Mouse (Mus musculus) midbrain, postnatal 0 days (tissue): ENCODE data around the gene Slc25a44. TPM values are rescaled to one million over a fixed set of nuclear protein-coding genes. Genes with fewer than 3 reads are reported as not detected.

Source experiments
- ATAC-seq: fragments of 200-750 bp; cut with Nextera tagmentation; 2 replicates; pipeline ENCODE4 v1.8.0; 2017; ENCODE audit warnings: moderate number of reproducible peaks, mild to moderate bottlenecking, moderate TSS enrichment, moderate library complexity; ENCODE audit not compliant: low FRiP score
- DNase-seq: peaks from one replicate; pipeline ENCODE4 v3.0.0-alpha.2; 2015; ENCODE audit warnings: low spot score
- H3K27ac ChIP-seq: fragments of 300-500 bp; sonication (generic); 2 replicates; pipeline ENCODE4 v1.5.1; 2014; ENCODE audit warnings: low read depth, mild to moderate bottlenecking, low read length, mixed read lengths
- H3K27me3 ChIP-seq: fragments of 300-500 bp; sonication (generic); 2 replicates; pipeline ENCODE4 v1.6.1; 2014; ENCODE audit warnings: low read length, control low read depth, mixed read lengths; ENCODE audit not compliant: insufficient read depth
- H3K36me3 ChIP-seq: fragments of 300-500 bp; sonication (generic); 2 replicates; pipeline ENCODE4 v1.6.1; 2014; ENCODE audit warnings: low read length, control low read depth, mixed read lengths; ENCODE audit not compliant: insufficient read depth
- H3K4me1 ChIP-seq: fragments of 300-500 bp; sonication (generic); 2 replicates; pipeline ENCODE4 v1.6.1; 2014; ENCODE audit warnings: mild to moderate bottlenecking, control low read depth, antibody characterized with exemption, low read length, mixed read lengths; ENCODE audit not compliant: insufficient read depth
- H3K4me2 ChIP-seq: fragments of 300-500 bp; sonication (generic); 2 replicates; pipeline ENCODE4 v1.6.1; 2014; ENCODE audit warnings: low read depth, mild to moderate bottlenecking, low read length, mixed read lengths; ENCODE audit not compliant: poor library complexity, severe bottlenecking
- H3K4me3 ChIP-seq: fragments of 300-500 bp; sonication (generic); 2 replicates; pipeline ENCODE4 v1.5.1; 2014; ENCODE audit warnings: low read depth, mild to moderate bottlenecking, low read length, moderate library complexity
- H3K9ac ChIP-seq: fragments of 300-500 bp; sonication (generic); replicated peaks from 2 replicates; pipeline ENCODE4 v1.6.1; 2014; ENCODE audit warnings: mild to moderate bottlenecking, low read length, moderate library complexity, mixed read lengths; ENCODE audit not compliant: poor library complexity, severe bottlenecking
- H3K9me3 ChIP-seq: fragments of 300-500 bp; sonication (generic); 2 replicates; pipeline ENCODE4 v1.6.1; 2016; ENCODE audit warnings: low read length, control low read depth
- CTCF ChIP-seq: IDR thresholded peaks from 2 replicates; pipeline ENCODE4 v1.5.1; 2016; ENCODE audit warnings: antibody characterized with exemption, mild to moderate bottlenecking
- WGBS: fragments of 180-500 bp; shearing (Covaris S2); extraction: QIAGEN DNeasy Blood & Tissue Kit; methylation state at CpG from one replicate; pipeline ENCODE4 v1.1.7; 2014; 5-methylcytosine and 5-hydroxymethylcytosine counted together
- polyA plus RNA-seq: library from polyadenylated mRNA; unstranded; fragments of >200 nt; fragmentation: Nextera tagmentation; extraction: Ambion mirVana; gene quantifications from 2 replicates; pipeline ENCODE4 v1.2.1, GENCODE M21; 2015
- total RNA-seq: library from RNA; depleted of rRNA; stranded (reverse); fragments of >200 nt; gene quantifications from 2 replicates; pipeline ENCODE4 v1.2.3, GENCODE M21; 2014

Gene Slc25a44
- total and polyA plus RNA-seq, 2 experiments from 2014 or later: 35.9 to 63.8 TPM

DNA sequence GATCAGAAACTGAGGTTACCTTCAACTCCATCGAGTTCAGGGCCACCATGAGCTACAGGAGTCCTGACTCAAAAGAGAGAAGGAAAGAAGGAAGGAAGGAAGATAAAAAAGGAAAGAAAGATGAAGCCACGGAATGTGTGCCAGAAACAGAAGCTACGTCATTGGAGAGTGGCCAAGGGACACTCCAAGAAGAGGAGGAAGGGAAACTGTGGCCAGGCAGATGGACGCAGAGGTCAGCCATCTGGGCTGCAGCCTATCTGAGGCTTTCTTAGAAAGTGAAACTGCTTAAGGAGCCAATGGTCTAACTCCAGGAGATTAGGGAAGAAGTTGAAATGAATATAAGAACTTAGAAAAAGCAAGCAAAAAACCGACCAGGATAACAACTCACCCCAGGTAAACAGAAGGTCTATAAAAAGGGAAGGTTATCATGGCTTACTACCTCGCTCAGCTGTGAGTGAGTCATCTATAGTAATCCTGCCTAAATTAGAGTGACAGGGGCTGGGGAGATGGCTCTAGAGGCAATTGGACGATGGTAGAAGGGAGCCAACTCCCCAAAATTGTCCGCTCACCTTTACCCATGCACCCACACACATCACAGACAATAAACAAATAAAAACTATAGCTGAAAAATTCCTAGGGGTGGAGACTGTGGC, 21.7 kb upstream of the Slc25a44 start:
- 72% methylated on average over 8 of the region's 8 CpGs for WGBS
- Histone ChIP-seq H3K9ac (no peak overlapping the region), H3K36me3 (peaks cover 55% of the 10 kb centered on the region), H3K4me2 (no peak overlapping the region), H3K4me1 (no peaks in the 10 kb centered on the region), H3K27ac (no peak overlapping the region), H3K27me3 (no peaks in the 10 kb centered on the region), H3K4me3 (no peak overlapping the region), H3K9me3 (no peaks in the 10 kb centered on the region)
- TF ChIP-seq CTCF: no peak
- ATAC-seq: no peak
- no peak for DNase-seq

DNA sequence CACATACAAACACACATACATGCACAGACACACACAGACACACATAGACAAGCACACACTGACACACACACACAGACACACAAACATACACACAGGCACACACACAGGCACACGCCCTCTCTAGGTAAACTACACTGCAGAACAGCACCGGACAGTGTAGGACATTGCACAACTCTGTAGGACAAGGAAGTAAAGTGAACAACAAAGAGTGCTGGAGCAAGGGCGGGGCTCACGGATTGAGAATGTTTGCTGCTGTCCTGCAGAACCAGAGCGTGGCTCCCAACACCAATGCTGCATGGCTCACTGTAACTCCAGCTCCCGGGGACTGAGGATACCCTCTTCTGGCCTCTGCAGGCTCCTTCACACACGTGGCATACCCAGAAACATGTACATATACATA, 17.9 kb upstream of the Slc25a44 start:
- ATAC-seq (no peak), DNase-seq (no peak)
- no peak for TF ChIP-seq CTCF
- Histone ChIP-seq H3K4me2 (no peak overlapping the region), H3K27ac (no peak overlapping the region), H3K9me3 (no peaks in the 10 kb centered on the region), H3K9ac (no peak overlapping the region), H3K27me3 (no peaks in the 10 kb centered on the region), H3K36me3 (peaks cover 51% of the 10 kb centered on the region), H3K4me3 (no peak overlapping the region), H3K4me1 (no peaks in the 10 kb centered on the region)
- WGBS: 79% methylated on average over 7 of the region's 7 CpGs

DNA sequence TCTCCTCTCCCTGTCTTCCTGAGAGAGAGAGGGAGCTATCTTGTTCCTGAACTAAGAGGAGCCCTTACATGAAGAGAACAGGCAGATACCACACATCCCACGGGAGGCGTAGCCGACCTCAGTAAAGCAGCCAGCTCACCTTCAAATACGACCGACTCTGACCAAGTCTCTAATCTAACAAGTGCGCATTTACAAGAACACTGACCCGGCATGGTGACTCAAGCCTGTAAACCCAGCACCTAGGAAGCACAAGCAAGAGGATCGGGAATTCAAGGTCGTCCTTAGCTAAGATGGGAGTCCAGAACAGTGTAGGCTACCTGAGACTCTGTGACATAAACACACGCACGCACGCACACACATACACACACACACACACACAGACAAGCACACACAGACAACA, 17.5 kb upstream of the Slc25a44 start:
- peaks cover 51% of the 10 kb centered on the region for H3K36me3 ChIP-seq

DNA sequence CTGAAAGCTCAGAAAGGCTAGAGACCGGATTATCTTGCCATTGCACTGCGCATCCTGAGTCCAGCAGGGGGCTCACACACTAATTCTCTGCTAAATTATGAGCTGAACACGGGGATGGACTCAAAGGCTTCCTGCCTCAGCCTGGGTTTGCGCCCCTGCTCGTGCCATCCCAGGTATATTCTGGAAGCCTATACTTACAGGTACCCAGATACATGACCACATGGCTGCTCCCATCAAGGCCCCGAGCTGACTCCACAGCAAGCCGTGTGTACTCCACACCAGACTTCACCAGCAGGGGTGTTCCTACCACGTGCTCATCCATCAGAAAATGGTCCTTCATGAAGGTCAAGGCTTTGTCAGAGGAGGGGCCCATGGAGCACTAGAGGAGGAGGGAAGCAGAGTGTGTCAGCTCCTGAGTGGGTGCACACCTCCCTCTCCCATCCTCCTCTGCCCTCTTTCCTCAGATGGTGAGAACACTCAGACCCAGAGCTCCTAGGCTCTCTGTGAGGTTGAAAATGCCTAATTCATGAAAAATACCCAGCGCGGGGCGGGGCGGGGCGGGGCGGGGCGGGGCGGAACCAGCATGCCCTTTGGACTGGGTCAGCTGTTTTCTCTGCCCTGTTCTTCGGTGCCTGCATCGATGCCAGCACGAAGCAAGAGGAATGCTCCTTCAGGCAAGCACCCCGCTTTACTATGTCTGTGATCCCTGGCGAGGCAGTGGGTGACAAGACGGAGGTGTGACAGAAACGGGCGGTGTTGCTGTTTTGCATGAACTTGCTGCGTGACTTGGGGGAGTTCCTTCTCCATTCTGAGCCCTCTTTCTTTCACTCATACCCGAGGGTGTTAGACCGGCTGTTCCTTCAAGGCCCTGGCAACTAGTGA, 15.8 kb upstream of the Slc25a44 start:
- Histone ChIP-seq H3K4me1 (no peaks in the 10 kb centered on the region), H3K36me3 (peaks cover 47% of the 10 kb centered on the region), H3K27ac (no peak overlapping the region), H3K9ac (no peak overlapping the region), H3K9me3 (no peaks in the 10 kb centered on the region), H3K4me2 (no peak overlapping the region), H3K27me3 (no peaks in the 10 kb centered on the region), H3K4me3 (no peak overlapping the region)
- peak; percentile 76 for TF ChIP-seq CTCF
- peak; percentile 63 for DNase-seq
- peak; percentile 20; the same call in 1 of the 2 replicates for ATAC-seq
- WGBS: 23% methylated on average over 27 of the region's 27 CpGs

More for the DNA sequence above, 17.5 kb upstream of the Slc25a44 start:
- no peak for TF ChIP-seq CTCF
- no peaks in the 10 kb centered on the region for H3K27me3 ChIP-seq
- H3K4me2 ChIP-seq: no peak overlapping the region
- ATAC-seq (no peak), DNase-seq (no peak)
- H3K27ac ChIP-seq: no peak overlapping the region
- no peaks in the 10 kb centered on the region for H3K4me1 ChIP-seq
- WGBS: 86% methylated on average over 12 of the region's 12 CpGs
- no peak overlapping the region for H3K9ac ChIP-seq
- no peak overlapping the region for H3K4me3 ChIP-seq
- no peaks in the 10 kb centered on the region for H3K9me3 ChIP-seq

DNA sequence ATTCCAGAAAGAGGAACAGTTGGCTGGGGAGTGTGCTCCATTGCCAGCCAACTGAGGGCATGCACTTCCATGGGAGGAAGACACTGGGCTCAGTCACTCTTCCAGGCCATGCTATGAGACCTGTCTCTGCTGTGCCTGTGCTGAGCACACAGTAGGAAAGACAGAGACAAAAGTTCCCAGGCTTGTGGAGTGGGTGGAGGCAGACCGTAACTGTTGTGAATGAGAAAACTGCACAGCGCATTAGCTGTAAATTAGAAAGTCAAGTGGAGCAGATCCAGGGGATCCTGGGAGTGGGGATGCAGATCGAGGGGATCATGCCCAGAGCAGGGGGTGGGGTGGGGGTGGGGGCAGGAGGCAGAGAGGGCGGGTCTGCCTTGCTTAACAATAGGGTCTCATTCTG, 14.6 kb upstream of the Slc25a44 start:
- Histone ChIP-seq H3K27ac (no peak overlapping the region), H3K4me2 (no peak overlapping the region), H3K9me3 (no peaks in the 10 kb centered on the region), H3K4me3 (no peak overlapping the region), H3K4me1 (no peaks in the 10 kb centered on the region), H3K36me3 (peaks cover 48% of the 10 kb centered on the region), H3K9ac (no peak overlapping the region), H3K27me3 (no peaks in the 10 kb centered on the region)
- TF ChIP-seq CTCF: no peak
- DNase-seq (no peak), ATAC-seq (no peak)
- WGBS: 55% methylated on average over 4 of the region's 4 CpGs

DNA sequence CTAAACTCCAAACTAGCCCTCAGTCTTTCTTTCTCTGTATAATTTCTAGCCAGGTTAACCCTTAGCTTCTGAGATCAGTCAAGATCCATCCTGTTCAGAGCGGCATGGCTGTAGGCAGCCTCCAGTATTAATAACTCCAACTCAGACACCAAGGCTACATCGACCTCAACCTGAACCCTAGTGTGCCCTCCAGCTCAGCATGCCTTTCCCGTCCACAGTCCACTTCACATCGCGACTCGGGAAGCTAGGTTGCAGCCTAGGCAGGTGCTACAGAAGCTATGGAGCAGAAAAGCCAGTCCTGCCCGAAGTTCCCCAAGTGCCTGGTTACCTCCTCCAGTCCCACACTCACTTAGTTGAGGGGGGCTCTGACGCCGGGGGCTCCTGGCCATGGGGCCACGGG, 12.5 kb upstream of the Slc25a44 start:
- 80% methylated on average over 10 of the region's 10 CpGs for WGBS
- no peak for TF ChIP-seq CTCF
- Histone ChIP-seq H3K9ac (no peak overlapping the region), H3K4me1 (no peaks in the 10 kb centered on the region), H3K27me3 (no peaks in the 10 kb centered on the region), H3K4me3 (no peak overlapping the region), H3K36me3 (peaks cover 37% of the 10 kb centered on the region), H3K9me3 (no peaks in the 10 kb centered on the region), H3K27ac (no peak overlapping the region), H3K4me2 (no peak overlapping the region)
- no peak for DNase-seq
- ATAC-seq: no peak
